Mouse (Mus musculus) MEL (cell line): ENCODE results near the gene Snx32.

Experiments used
- CHD1 ChIP-seq: IDR thresholded peaks from 2 replicates; pipeline ENCODE4 v1.6.1; 2012; ENCODE audit warnings: low read depth, mild to moderate bottlenecking, inconsistent platforms, low read length, improper control_type of control experiment
- CTCF ChIP-seq, 3 experiments: IDR thresholded peaks in 2 of 3; conservative IDR thresholded peaks in 1 of 3; 2 replicates each; pipeline ENCODE4 v1.5.1; 2011 to 2012; ENCODE audit warnings: low read length in 3 of 3, low read depth in 2 of 3, mild to moderate bottlenecking in 2 of 3, improper control_type of control experiment in 1 of 3, inconsistent platforms in 1 of 3, mixed read lengths in 1 of 3, moderate library complexity in 1 of 3; ENCODE audit not compliant: control insufficient read depth in 1 of 3, insufficient read depth in 1 of 3, poor library complexity in 1 of 3, severe bottlenecking in 1 of 3
- ETS1 ChIP-seq: IDR thresholded peaks from 2 replicates; pipeline ENCODE4 v1.6.1; 2012; ENCODE audit warnings: low read depth, mild to moderate bottlenecking, inconsistent platforms, low read length, improper control_type of control experiment, moderate library complexity
- GATA1 ChIP-seq: IDR thresholded peaks from 2 replicates; pipeline ENCODE4 v1.6.1; 2011; ENCODE audit warnings: low read depth, low read length, improper control_type of control experiment
- MAFK ChIP-seq: IDR thresholded peaks from 2 replicates; pipeline ENCODE4 v1.6.1; 2011; ENCODE audit warnings: low read depth, mild to moderate bottlenecking, low read length, improper control_type of control experiment, borderline replicate concordance
- MAX ChIP-seq: IDR thresholded peaks from 2 replicates; pipeline ENCODE4 v1.6.1; 2011; ENCODE audit warnings: low read length, improper control_type of control experiment
- MYC ChIP-seq: IDR thresholded peaks from 2 replicates; pipeline ENCODE4 v1.6.1; 2011; ENCODE audit warnings: low read depth, mild to moderate bottlenecking, low read length, improper control_type of control experiment, moderate library complexity
- POLR2A ChIP-seq, 2 experiments: IDR thresholded peaks; 2 replicates each; pipeline ENCODE4 v1.6.1; 2011 to 2012; ENCODE audit warnings: low read length in 2 of 2, mild to moderate bottlenecking in 2 of 2, control low read depth in 1 of 2, improper control_type of control experiment in 1 of 2, low read depth in 1 of 2, moderate library complexity in 1 of 2; ENCODE audit not compliant: control insufficient read depth in 1 of 2, insufficient read depth in 1 of 2, poor library complexity in 1 of 2
- POLR2AphosphoS2 ChIP-seq: IDR thresholded peaks from 2 replicates; pipeline ENCODE4 v1.6.1; 2011; ENCODE audit warnings: low read length, improper control_type of control experiment
- POLR2AphosphoS5 ChIP-seq: IDR thresholded peaks from 2 replicates; pipeline ENCODE4 v1.6.1; 2012; ENCODE audit warnings: low read depth, borderline replicate concordance, mild to moderate bottlenecking, inconsistent platforms, low read length, moderate library complexity, mixed read lengths
- SIN3A ChIP-seq: IDR thresholded peaks from 2 replicates; pipeline ENCODE4 v1.6.1; 2012; ENCODE audit warnings: low read length, improper control_type of control experiment, inconsistent platforms
- TBP ChIP-seq: IDR thresholded peaks from 2 replicates; pipeline ENCODE4 v1.8.0; 2011; ENCODE audit warnings: low read depth, low read length, improper control_type of control experiment
- USF1 ChIP-seq: IDR thresholded peaks from 2 replicates; pipeline ENCODE4 v1.6.1; 2014; ENCODE audit warnings: low read depth, mild to moderate bottlenecking, inconsistent platforms, low read length, improper control_type of control experiment, moderate library complexity
- ZKSCAN1 ChIP-seq: IDR thresholded peaks from 2 replicates; pipeline ENCODE4 v1.6.1; 2012; ENCODE audit warnings: low read depth, mild to moderate bottlenecking, inconsistent platforms, low read length, improper control_type of control experiment, moderate library complexity

GRCm38 (mm10) chr19:5525204-5525603 lies 14.9 kb upstream of the Snx32 start:
- TF ChIP-seq MAFK: no peak
- TF ChIP-seq CTCF (IDR thresholded peaks at IDR 0.05 in 2 of 3, conservative IDR thresholded peaks at IDR 0.05 in 1 of 3; ENCODE audit: control insufficient read depth in 1 of 3, insufficient read depth in 1 of 3, low read depth in 2 of 3, low read length in 3 of 3, poor library complexity in 1 of 3, severe bottlenecking in 1 of 3): no peak
- TF ChIP-seq CHD1: no peak
- no peak for TF ChIP-seq MYC
- no peak for TF ChIP-seq POLR2AphosphoS5
- no peak for TF ChIP-seq POLR2AphosphoS2
- no peak for TF ChIP-seq SIN3A
- TF ChIP-seq USF1: no peak
- no peak for TF ChIP-seq POLR2A (IDR thresholded peaks at IDR 0.05; ENCODE audit: control insufficient read depth in 1 of 2, insufficient read depth in 1 of 2, low read depth in 1 of 2, low read length in 2 of 2, poor library complexity in 1 of 2)
- TF ChIP-seq ETS1: no peak
- TF ChIP-seq ZKSCAN1: no peak
- TF ChIP-seq GATA1: no peak
- no peak for TF ChIP-seq MAX
- TF ChIP-seq TBP: no peak
